Mouse (Mus musculus) neural tube, embryonic 13.5 days (tissue): Measurements from ENCODE around the gene Kcnmb3. TPM values are rescaled to one million over a fixed set of nuclear protein-coding genes. Genes with fewer than 3 reads are reported as not detected.

Source experiments
- ATAC-seq: fragments of 200-750 bp; cut with Nextera tagmentation; 2 replicates; pipeline ENCODE4 v1.8.0; 2017; ENCODE audit warnings: low read depth, mild to moderate bottlenecking, moderate TSS enrichment, moderate library complexity
- H3K27ac ChIP-seq: fragments of 300-500 bp; sonication (generic); replicated peaks from 2 replicates; pipeline ENCODE4 v1.5.1; 2015; ENCODE audit warnings: moderate library complexity, mild to moderate bottlenecking, inconsistent platforms
- H3K27me3 ChIP-seq: fragments of 300-500 bp; sonication (generic); 2 replicates; pipeline ENCODE4 v1.6.1; 2015; ENCODE audit warnings: mild to moderate bottlenecking, inconsistent platforms
- H3K36me3 ChIP-seq: fragments of 300-500 bp; sonication (generic); 2 replicates; pipeline ENCODE4 v1.6.1; 2015; ENCODE audit warnings: mild to moderate bottlenecking, inconsistent platforms
- H3K4me1 ChIP-seq: fragments of 300-500 bp; sonication (generic); replicated peaks from 2 replicates; pipeline ENCODE4 v1.6.1; 2015; ENCODE audit warnings: inconsistent platforms
- H3K4me2 ChIP-seq: fragments of 300-500 bp; sonication (generic); 2 replicates; pipeline ENCODE4 v1.6.1; 2015; ENCODE audit warnings: inconsistent platforms, mild to moderate bottlenecking, moderate library complexity
- H3K4me3 ChIP-seq: fragments of 300-500 bp; sonication (generic); 2 replicates; pipeline ENCODE4 v1.5.1; 2015; ENCODE audit warnings: mild to moderate bottlenecking, inconsistent platforms
- H3K9ac ChIP-seq: fragments of 300-500 bp; sonication (generic); 2 replicates; pipeline ENCODE4 v1.6.1; 2015; ENCODE audit warnings: moderate library complexity, mild to moderate bottlenecking, inconsistent platforms
- H3K9me3 ChIP-seq: fragments of 300-500 bp; sonication (generic); 2 replicates; pipeline ENCODE4 v1.6.1; 2016; ENCODE audit warnings: inconsistent platforms
- WGBS: fragments of 180-500 bp; shearing (Covaris S2); methylation state at CpG from one replicate; pipeline ENCODE4 v1.1.7; 2015; 5-methylcytosine and 5-hydroxymethylcytosine counted together
- polyA plus RNA-seq: library from polyadenylated mRNA; unstranded; fragments of >200 nt; fragmentation: Nextera tagmentation; extraction: Ambion mirVana; gene quantifications from 2 replicates; pipeline ENCODE4 v1.2.1, GENCODE M21; 2015

Gene Kcnmb3
- polyA plus RNA-seq, 1 experiment from 2014 or later, result 0.11 TPM

GRCm38 (mm10) chr3:32490076-32490927 lies 1.7 kb downstream of the Kcnmb3 start:
- Histone ChIP-seq H3K4me1 (no peaks in the 10 kb centered on the region), H3K36me3 (no peaks in the 10 kb centered on the region), H3K27ac (no peak overlapping the region), H3K4me2 (no peak overlapping the region), H3K27me3 (no peaks in the 10 kb centered on the region), H3K4me3 (no peak overlapping the region), H3K9ac (no peak overlapping the region), H3K9me3 (no peaks in the 10 kb centered on the region)
- WGBS, result 64% methylated on average over 15 of the region's 15 CpGs
- no peak for ATAC-seq

GRCm38 (mm10) chr3:32488172-32488571 lies 3.9 kb downstream of the Kcnmb3 start:
- Histone ChIP-seq H3K27ac (no peak overlapping the region), H3K36me3 (no peaks in the 10 kb centered on the region), H3K9ac (no peak overlapping the region), H3K4me3 (no peak overlapping the region), H3K9me3 (no peaks in the 10 kb centered on the region), H3K4me1 (no peaks in the 10 kb centered on the region), H3K27me3 (no peaks in the 10 kb centered on the region), H3K4me2 (no peak overlapping the region)
- ATAC-seq, result no peak
- 86% methylated on average over 6 of the region's 6 CpGs for WGBS

GRCm38 (mm10) chr3:32486543-32486942 lies 5.5 kb downstream of the Kcnmb3 start:
- no peaks in the 10 kb centered on the region for H3K9me3 ChIP-seq
- no peak overlapping the region for H3K9ac ChIP-seq
- H3K27me3 ChIP-seq, result no peaks in the 10 kb centered on the region
- WGBS, result 83% methylated on average over 4 of the region's 4 CpGs
- ATAC-seq, result no peak
- no peak overlapping the region for H3K4me2 ChIP-seq
- H3K36me3 ChIP-seq, result no peaks in the 10 kb centered on the region
- H3K4me3 ChIP-seq, result no peak overlapping the region
- H3K4me1 ChIP-seq, result no peaks in the 10 kb centered on the region
- no peak overlapping the region for H3K27ac ChIP-seq

GRCm38 (mm10) chr3:32483035-32483434 lies 9.0 kb downstream of the Kcnmb3 start:
- no peaks in the 10 kb centered on the region for H3K4me1 ChIP-seq
- H3K9ac ChIP-seq, result no peak overlapping the region
- H3K4me3 ChIP-seq, result no peak overlapping the region
- H3K27me3 ChIP-seq, result no peaks in the 10 kb centered on the region
- 84% methylated on average over 3 of the region's 3 CpGs for WGBS
- no peak overlapping the region for H3K27ac ChIP-seq
- H3K9me3 ChIP-seq, result no peaks in the 10 kb centered on the region
- no peaks in the 10 kb centered on the region for H3K36me3 ChIP-seq
- no peak for ATAC-seq
- H3K4me2 ChIP-seq, result no peak overlapping the region

- H3K4me1 ChIP-seq, result no peaks in the 10 kb centered on the region
- H3K9ac ChIP-seq, result no peak overlapping the region
- ATAC-seq, result no peak
- H3K27me3 ChIP-seq, result no peaks in the 10 kb centered on the region
- no peaks in the 10 kb centered on the region for H3K9me3 ChIP-seq
- 87% methylated on average over 7 of the region's 7 CpGs for WGBS
- H3K36me3 ChIP-seq, result no peaks in the 10 kb centered on the region
- H3K4me3 ChIP-seq, result no peak overlapping the region
- no peak overlapping the region for H3K4me2 ChIP-seq
- H3K27ac ChIP-seq, result no peak overlapping the region
These were observed 12.1 kb downstream of the Kcnmb3 start for GRCm38 (mm10) chr3:32479961-32480360.

- Histone ChIP-seq H3K4me1 (peaks cover 11% of the 10 kb centered on the region; the same call in 1 of the 2 replicates), H3K9me3 (no peaks in the 10 kb centered on the region), H3K9ac (no peak overlapping the region), H3K4me3 (no peak overlapping the region), H3K36me3 (no peaks in the 10 kb centered on the region), H3K27me3 (no peaks in the 10 kb centered on the region), H3K27ac (no peak overlapping the region), H3K4me2 (no peak overlapping the region)
- no peak for ATAC-seq
- WGBS, result 80% methylated on average over 10 of the region's 10 CpGs
These were observed 18.8 kb downstream of the Kcnmb3 start for GRCm38 (mm10) chr3:32473184-32473583.

- Histone ChIP-seq H3K4me3 (no peak overlapping the region), H3K27me3 (no peaks in the 10 kb centered on the region), H3K27ac (no peak overlapping the region), H3K4me2 (no peak overlapping the region), H3K36me3 (no peaks in the 10 kb centered on the region), H3K4me1 (peaks cover 11% of the 10 kb centered on the region; the same call in 1 of the 2 replicates), H3K9ac (no peak overlapping the region), H3K9me3 (no peaks in the 10 kb centered on the region)
- 0 out of 2 replicates have a peak, but pooled peaks have one; percentile 26 for ATAC-seq
- WGBS, result 69% methylated on average over 14 of the region's 14 CpGs
These were observed 19.7 kb downstream of the Kcnmb3 start for GRCm38 (mm10) chr3:32472191-32472900.

GRCm38 (mm10) chr3:32471098-32471497 lies 20.9 kb downstream of the Kcnmb3 start:
- H3K9ac ChIP-seq, result no peak overlapping the region
- no peak for ATAC-seq
- H3K9me3 ChIP-seq, result no peaks in the 10 kb centered on the region
- H3K27me3 ChIP-seq, result no peaks in the 10 kb centered on the region
- H3K27ac ChIP-seq, result no peak overlapping the region
- no peak overlapping the region for H3K4me3 ChIP-seq
- peaks cover 9% of the 10 kb centered on the region; the same call in 1 of the 2 replicates for H3K36me3 ChIP-seq
- WGBS, result 79% methylated on average over 6 of the region's 6 CpGs
- H3K4me2 ChIP-seq, result no peak overlapping the region
- H3K4me1 ChIP-seq, result peaks cover 11% of the 10 kb centered on the region; the same call in 1 of the 2 replicates

- H3K9ac ChIP-seq, result no peak overlapping the region
- H3K4me3 ChIP-seq, result no peak overlapping the region
- no peak overlapping the region for H3K4me2 ChIP-seq
- no peak overlapping the region for H3K27ac ChIP-seq
- H3K27me3 ChIP-seq, result no peaks in the 10 kb centered on the region
- H3K4me1 ChIP-seq, result peaks cover 11% of the 10 kb centered on the region; the same call in 1 of the 2 replicates
- ATAC-seq, result no peak
- H3K36me3 ChIP-seq, result peaks cover 11% of the 10 kb centered on the region; the same call in 1 of the 2 replicates
- WGBS, result 67% methylated on average over 7 of the region's 7 CpGs
- H3K9me3 ChIP-seq, result no peaks in the 10 kb centered on the region
These were observed 21.6 kb downstream of the Kcnmb3 start for GRCm38 (mm10) chr3:32470449-32470848.

GRCm38 (mm10) chr3:32468411-32468810 lies 23.6 kb downstream of the Kcnmb3 start:
- Histone ChIP-seq H3K27me3 (no peaks in the 10 kb centered on the region), H3K4me2 (no peak overlapping the region), H3K27ac (no peak overlapping the region), H3K4me3 (no peak overlapping the region), H3K9ac (no peak overlapping the region), H3K4me1 (peaks cover 11% of the 10 kb centered on the region; the same call in 1 of the 2 replicates), H3K36me3 (peaks cover 24% of the 10 kb centered on the region), H3K9me3 (no peaks in the 10 kb centered on the region)
- 75% methylated on average over 4 of the region's 4 CpGs for WGBS
- ATAC-seq, result no peak

- Histone ChIP-seq H3K27me3 (no peaks in the 10 kb centered on the region), H3K27ac (no peak overlapping the region), H3K4me2 (no peak overlapping the region), H3K36me3 (peaks cover 34% of the 10 kb centered on the region), H3K4me1 (peaks cover 4% of the 10 kb centered on the region; the same call in 1 of the 2 replicates), H3K4me3 (no peak overlapping the region), H3K9me3 (no peaks in the 10 kb centered on the region), H3K9ac (no peak overlapping the region)
- no peak for ATAC-seq
- 91% methylated on average over 4 of the region's 4 CpGs for WGBS
These were observed 24.7 kb downstream of the Kcnmb3 start for GRCm38 (mm10) chr3:32467321-32467720.

- H3K4me3 ChIP-seq, result no peak overlapping the region
- H3K9ac ChIP-seq, result no peak overlapping the region
- no peaks in the 10 kb centered on the region for H3K9me3 ChIP-seq
- peaks cover 85% of the 10 kb centered on the region for H3K36me3 ChIP-seq
- H3K4me2 ChIP-seq, result no peak overlapping the region
- 70% methylated on average over 4 of the region's 4 CpGs for WGBS
- H3K27ac ChIP-seq, result no peak overlapping the region
- no peaks in the 10 kb centered on the region for H3K27me3 ChIP-seq
- no peak for ATAC-seq
- H3K4me1 ChIP-seq, result no peaks in the 10 kb centered on the region
These were observed 32.3 kb downstream of the Kcnmb3 start for GRCm38 (mm10) chr3:32459777-32460176.
